Mouse (Mus musculus) adrenal gland, postnatal 25 days (tissue): Measurements from ENCODE around the gene Boll. TPM values are rescaled to one million over a fixed set of nuclear protein-coding genes. Genes with fewer than 3 reads are reported as not detected.

Source experiments
- DNase-seq: peaks from one replicate; pipeline ENCODE4 v3.0.0; 2021; ENCODE audit warnings: mixed read lengths
- total RNA-seq: library from RNA; stranded (reverse); gene quantifications from 2 replicates; pipeline ENCODE4 v1.2.3, GENCODE M21; 2021

The Boll gene
- total RNA-seq, 1 experiment from 2014 or later: 0.70 TPM

- DNase-seq: peak; percentile 23
These were observed 125.6 kb downstream of the Boll start for GRCm38 (mm10) chr1:55237643-55238161.

GRCm38 (mm10) chr1:55236890-55237642, 126.2 kb downstream of the Boll start, which contains the start of gene Mars2:
Mars2 (plus strand) TSS chr1:55237177.
- DNase-seq: peak; percentile 98

GRCm38 (mm10) chr1:55236487-55236886, 126.8 kb downstream of the Boll start:
- DNase-seq: no peak

- no peak for DNase-seq
These were observed 128.3 kb downstream of the Boll start for GRCm38 (mm10) chr1:55234910-55235520.

GRCm38 (mm10) chr1:55228256-55228884, 134.9 kb downstream of the Boll start:
- no peak for DNase-seq

GRCm38 (mm10) chr1:55227376-55227775, 135.9 kb downstream of the Boll start:
- DNase-seq: no peak

GRCm38 (mm10) chr1:55226011-55226857, 137.0 kb downstream of the Boll start, which contains the start of gene Rftn2:
Rftn2 (minus strand) TSS chr1:55226782.
- DNase-seq: peak; percentile 44

GRCm38 (mm10) chr1:55225398-55225797, 137.9 kb downstream of the Boll start:
- DNase-seq: no peak

- DNase-seq: no peak
These were observed 139.2 kb downstream of the Boll start for GRCm38 (mm10) chr1:55224111-55224510.

GRCm38 (mm10) chr1:55223026-55223425, 140.2 kb downstream of the Boll start:
- no peak for DNase-seq

GRCm38 (mm10) chr1:55221352-55221751, 141.9 kb downstream of the Boll start:
- DNase-seq: no peak

- DNase-seq: peak; percentile 54
These were observed 146.1 kb downstream of the Boll start for GRCm38 (mm10) chr1:55217191-55217590.

- DNase-seq: no peak
These were observed 148.0 kb downstream of the Boll start for GRCm38 (mm10) chr1:55215185-55215813.

GRCm38 (mm10) chr1:55213936-55214335, 149.3 kb downstream of the Boll start:
- no peak for DNase-seq

- DNase-seq: no peak
These were observed 149.8 kb downstream of the Boll start for GRCm38 (mm10) chr1:55213475-55213874.

- DNase-seq: no peak
These were observed 150.5 kb downstream of the Boll start for GRCm38 (mm10) chr1:55212771-55213170.

- DNase-seq: no peak
These were observed 152.2 kb downstream of the Boll start for GRCm38 (mm10) chr1:55211081-55211480.

GRCm38 (mm10) chr1:55210202-55210965, 152.9 kb downstream of the Boll start:
- DNase-seq: no peak

GRCm38 (mm10) chr1:55208500-55209140, 154.6 kb downstream of the Boll start:
- DNase-seq: no peak

- peak; percentile 56 for DNase-seq
These were observed 155.7 kb downstream of the Boll start for GRCm38 (mm10) chr1:55207561-55207960.
